Mouse (Mus musculus): ENCODE data around the gene Gm11985.

Gene Gm11985

DNA sequence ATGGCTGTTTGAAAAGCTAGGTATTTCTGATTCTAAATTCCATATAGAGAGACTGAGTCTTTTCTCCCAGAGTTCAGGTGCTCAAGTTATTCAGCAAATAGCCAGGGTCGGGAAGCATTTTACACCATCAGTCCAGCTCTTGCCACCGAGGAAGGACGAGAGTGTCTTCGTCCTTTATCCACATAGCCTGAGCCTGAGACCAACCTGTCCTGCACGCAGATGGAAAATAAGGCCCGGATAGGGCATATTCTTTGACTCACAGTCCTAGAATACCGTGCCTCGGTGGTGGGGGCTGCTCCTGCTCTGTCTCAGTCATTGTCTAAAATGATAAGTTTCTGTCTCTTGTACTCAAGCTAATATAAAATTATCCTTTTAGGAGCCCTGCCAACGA, 12.0 kb upstream of the Gm11985 start:
- WGBS = 86% methylated on average over 9 of the region's 9 CpGs

DNA sequence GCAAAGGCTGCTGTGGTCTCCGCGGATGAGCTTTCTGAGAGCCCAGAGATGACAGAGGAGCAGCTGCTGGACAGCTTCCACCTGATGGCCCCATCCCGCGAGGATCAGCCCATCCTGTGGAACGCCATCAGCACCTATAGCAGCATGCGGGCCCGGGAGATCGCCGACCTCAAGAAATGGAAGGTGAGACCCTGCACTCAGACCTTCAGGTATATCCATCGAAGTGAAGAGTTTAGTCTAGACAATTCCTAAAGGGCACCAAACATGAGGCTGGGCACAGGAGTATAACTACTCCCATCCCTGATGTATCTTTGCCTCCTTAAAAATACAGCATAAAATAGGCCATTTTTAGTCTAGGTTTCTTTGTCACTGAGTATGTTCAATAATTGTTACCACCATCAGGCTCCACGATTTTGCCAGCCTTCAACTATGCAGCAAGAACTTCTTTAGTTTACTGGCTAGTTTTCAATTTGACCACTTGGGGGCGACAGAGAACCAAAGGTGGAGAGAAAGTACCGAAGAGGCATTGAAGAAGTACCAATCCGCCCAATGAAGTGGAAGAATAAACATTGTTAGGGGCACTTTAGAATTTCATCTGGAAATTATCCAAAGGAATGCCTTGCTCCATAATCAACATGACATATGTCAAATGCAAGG, 11.5 kb upstream of the Gm11985 start:
- WGBS = 51% methylated on average over 14 of the region's 14 CpGs

DNA sequence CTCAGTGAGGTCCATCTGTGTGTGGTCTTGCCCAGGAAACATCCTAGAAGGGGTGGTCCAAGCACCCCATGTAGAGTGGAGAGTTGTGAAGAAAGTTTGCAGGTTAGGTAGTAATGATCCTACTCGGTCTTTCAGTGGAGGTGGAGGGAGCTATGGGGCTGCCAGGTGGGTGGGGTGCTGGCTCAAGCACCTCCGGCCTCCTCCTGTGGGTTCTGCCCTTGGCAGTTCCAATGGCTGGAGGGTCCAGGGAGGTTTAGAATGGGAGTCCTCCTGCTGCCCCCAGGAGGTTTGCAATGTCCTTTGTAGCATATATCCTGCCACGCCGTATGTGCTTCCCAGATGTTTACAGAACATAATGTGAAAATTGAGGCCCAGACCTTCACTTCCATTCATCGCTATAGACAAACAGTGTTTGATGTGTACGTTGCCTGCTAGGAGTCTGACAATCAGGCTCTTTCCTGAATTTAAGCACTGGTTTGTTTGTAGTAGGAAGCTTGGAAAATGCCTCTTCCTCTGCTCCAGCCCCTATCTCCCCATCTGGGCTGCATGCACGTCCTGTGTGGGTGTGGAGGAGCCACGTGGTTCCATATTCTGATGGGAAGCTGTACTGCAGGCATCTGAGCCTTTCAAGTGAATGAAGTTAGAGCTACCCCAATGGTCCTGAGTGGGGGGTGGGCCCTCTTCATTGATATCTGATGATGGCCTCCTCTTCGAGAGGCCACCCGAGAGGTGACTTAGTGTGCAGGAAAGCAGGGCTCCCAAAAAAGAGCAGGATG, 10.3 kb upstream of the Gm11985 start:
- WGBS = 73% methylated on average over 10 of the region's 10 CpGs

GRCm38 (mm10) chr11:7198006-7198405, 9.6 kb upstream of the Gm11985 start:
- 94% methylated on average over 19 of the region's 19 CpGs for WGBS

- WGBS = 54% methylated on average over 12 of the region's 12 CpGs
Measured at GRCm38 (mm10) chr11:7197491-7197941, 9.1 kb upstream of the Gm11985 start, which contains the start of gene Igfbp1. Igfbp1 (plus strand) TSS chr11:7197782.

DNA sequence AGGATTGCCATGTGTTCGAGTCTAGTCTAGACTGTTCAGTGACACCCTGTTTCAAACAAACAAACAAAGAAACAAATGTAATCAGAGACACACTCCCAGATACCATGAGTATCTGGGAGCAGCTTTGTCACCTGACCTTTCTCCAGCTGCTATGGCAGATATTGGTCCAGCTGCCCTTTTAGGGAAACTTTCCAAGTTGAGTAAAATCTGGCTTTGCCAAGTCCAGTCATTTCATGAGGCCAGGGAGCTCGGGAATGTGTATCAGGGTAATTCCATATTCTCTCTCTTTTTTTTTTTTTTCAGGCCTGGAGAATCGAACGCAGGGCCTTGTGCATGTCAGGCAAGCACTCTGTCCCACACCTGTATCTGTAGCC, 6.9 kb upstream of the Gm11985 start:
- WGBS = 86% methylated on average over 4 of the region's 4 CpGs

DNA sequence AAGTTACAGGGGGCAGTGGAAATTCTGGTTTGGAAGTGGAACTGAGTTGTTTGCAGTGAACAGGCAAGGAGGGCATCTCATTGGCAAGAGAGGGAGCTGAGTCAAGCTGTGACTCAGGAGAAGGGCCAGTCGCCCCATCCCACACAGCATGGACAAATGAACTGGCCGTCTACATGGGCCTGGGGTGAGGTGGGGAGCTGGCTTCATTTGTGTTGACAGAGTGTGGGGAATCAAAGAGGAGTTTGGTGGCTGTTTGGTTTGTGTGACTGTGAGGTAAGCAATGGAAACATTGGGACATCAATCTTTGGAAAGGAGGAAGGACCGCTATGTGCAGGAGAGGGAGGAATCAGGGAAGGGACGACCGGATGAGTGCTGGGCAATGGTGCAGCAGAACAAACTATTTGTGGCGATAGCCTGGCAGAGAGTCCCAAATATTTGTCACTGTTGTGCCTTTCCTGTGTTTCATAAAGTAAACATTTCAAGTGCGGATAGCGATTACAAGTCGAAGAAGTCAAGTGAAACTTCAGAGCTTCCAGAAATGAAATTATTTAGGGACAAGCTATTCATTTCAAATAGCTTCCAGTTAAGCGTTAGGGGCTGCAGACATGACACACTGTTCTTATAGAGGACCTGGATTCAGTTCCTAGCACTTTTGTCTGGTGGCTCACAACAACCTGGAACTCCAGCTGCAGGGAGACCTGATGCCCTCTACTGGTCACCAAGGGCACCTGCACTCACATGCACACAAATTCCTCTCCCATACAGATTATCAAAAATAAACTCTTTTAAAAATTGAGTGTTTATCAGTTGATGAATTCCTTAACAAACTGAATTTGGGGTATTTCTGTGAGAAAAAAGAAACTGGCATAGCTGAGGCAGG, 6.3 kb upstream of the Gm11985 start:
- 92% methylated on average over 10 of the region's 10 CpGs for WGBS

- WGBS = 63% methylated on average over 9 of the region's 9 CpGs
Measured at GRCm38 (mm10) chr11:7193134-7193533, 4.8 kb upstream of the Gm11985 start.

- WGBS = 75% methylated on average over 6 of the region's 6 CpGs
Measured at GRCm38 (mm10) chr11:7192710-7193109, 4.3 kb upstream of the Gm11985 start.

DNA sequence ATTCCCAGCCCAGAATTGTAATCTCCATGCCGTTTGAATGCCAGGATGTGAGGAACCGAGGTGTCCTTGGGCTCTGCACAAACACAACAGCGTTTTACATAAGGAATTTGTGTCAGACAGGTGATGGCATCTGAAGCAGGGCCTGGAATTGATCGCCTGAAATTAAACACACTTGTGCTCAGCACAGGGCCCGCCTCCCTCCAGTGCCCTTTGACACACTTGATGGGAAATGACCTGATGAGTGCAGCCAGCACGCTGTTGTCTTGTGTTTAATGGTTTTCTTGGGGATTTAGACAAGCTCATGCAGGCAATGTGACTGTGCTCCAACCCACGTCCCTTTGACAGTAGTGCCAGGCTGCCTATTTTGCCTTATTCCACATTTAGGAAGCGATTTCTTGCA, 897 bp downstream of the Gm11985 start:
- WGBS = 75% methylated on average over 8 of the region's 8 CpGs

- 70% methylated on average over 1 of the region's 1 CpGs for WGBS
Measured at GRCm38 (mm10) chr11:7184420-7184819, 3.9 kb downstream of the Gm11985 start.

- 30% methylated on average over 8 of the region's 8 CpGs for WGBS
Measured at GRCm38 (mm10) chr11:7182409-7183042, 5.8 kb downstream of the Gm11985 start.

DNA sequence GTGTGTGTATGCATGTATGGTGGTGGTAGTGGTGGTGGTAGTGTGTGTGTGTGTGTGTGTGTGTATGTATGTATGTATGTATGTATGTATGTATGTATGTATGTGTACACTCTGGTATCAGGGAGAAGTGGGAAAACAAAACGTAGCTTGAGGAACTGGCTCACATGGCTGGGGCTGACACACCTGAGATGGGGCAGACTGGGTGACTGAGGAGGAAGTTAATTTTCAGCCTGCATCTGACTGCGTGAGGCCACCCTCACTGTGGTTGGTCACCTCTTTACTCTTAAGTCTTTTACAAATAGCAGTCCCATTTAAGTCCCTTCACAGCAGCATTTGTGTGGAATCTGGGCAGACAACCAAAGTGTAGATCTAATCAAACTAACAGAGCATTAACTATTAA, 9.1 kb downstream of the Gm11985 start:
- 73% methylated on average over 2 of the region's 2 CpGs for WGBS

DNA sequence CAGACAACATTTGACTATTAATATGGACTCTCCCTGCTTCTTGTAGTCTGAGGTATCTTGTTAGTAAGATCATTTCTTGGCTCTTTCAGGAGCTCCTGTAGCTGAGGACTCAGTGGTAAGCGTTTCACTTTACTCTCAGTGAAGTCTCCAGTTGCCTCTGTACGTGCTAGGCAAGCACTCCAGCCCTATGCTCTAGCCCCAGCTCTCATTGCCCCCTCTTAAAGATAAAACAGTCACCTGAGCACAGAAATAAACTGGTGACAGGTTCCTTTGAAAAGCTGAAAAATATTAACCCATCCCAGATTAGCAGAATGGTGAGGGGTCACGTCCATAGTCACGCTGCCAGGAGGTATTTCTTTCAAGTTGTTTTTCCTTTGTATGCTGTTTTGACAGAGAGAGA, 9.6 kb downstream of the Gm11985 start:
- WGBS = 76% methylated on average over 4 of the region's 4 CpGs

DNA sequence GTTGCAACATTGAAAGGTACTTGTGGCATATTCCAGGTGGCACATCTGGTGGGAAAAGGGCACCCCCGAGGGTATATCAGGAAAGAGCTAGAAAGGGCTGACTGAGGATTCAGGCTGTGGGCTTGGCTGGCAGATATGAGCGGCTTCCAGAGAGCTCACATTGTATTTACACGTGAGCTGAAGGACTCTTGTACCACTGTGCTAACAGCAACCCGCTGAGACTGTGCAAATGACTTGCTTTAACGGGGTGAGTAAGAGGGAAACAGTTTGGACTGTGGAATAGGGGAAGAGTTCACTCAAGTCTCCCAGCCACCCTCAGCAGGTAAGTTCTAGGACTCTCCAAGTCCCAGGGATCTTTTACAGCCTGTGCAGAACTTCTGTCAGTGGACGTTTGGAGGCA, 14.7 kb downstream of the Gm11985 start:
- 49% methylated on average over 6 of the region's 6 CpGs for WGBS

GRCm38 (mm10) chr11:7169645-7170044, 18.7 kb downstream of the Gm11985 start:
- 92% methylated on average over 1 of the region's 1 CpGs for WGBS

DNA sequence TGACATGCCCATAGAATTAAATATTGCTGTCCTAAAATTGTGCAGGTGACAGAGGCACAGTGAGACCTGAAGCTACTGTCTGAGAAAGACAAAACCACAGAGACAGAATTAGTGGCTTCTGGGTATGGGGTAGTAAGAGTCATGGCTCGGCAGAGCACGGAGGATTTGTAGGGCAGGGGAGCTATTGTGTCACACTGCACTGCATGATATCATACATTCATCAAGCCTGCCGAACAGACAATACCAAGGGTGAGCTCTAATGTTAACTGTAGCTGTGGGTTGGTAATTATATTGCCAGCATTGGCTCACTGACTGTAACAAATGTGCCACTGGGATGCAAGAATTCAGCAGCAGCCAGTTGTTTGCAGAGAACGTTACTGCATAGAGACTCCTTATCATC, 24.0 kb downstream of the Gm11985 start:
- 50% methylated on average over 4 of the region's 4 CpGs for WGBS

- WGBS = 75% methylated on average over 8 of the region's 8 CpGs
Measured at GRCm38 (mm10) chr11:7161502-7162174, 26.7 kb downstream of the Gm11985 start.

DNA sequence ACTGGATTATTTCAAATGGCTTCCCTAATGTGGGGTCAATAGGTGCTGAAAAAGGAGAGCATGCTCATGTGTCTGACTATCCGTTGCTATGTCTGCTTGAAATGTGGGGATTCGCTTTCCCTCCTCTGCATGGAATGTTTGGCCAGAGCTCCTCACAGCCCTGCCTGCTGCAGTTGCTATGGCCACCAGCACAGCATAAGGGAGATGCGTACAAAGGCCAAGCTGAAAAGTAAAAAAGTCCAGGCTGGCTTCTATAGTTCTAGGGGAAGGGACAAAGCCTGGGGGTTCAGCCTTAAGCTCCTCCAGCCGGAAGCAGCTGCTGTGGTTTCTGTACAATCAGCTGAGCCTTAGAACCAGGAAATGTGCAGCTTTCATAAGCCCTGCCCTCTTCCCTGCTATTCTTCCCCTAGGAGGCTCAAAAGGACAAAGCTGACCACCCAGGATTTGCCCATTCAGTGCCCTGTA, 27.7 kb downstream of the Gm11985 start:
- 39% methylated on average over 4 of the region's 4 CpGs for WGBS

DNA sequence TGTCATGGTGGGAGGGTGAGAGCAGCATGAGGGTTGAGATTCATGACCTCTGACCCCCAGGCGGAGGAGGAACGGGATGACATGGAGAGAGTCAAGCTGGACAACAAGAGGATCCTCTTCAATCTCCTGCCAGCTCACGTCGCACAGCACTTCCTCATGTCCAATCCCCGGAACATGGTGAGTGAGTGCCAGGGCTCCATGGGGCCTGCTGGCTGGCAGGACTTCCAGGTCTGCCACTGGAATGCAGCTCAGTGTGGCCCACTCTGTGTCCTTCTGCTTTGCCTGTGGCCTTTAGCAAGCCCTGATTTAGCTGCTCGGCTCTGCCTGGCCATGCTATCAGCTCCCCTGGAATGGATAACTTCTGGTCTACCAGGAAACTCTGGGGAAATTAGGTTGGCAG, 28.2 kb downstream of the Gm11985 start:
- 49% methylated on average over 6 of the region's 6 CpGs for WGBS

DNA sequence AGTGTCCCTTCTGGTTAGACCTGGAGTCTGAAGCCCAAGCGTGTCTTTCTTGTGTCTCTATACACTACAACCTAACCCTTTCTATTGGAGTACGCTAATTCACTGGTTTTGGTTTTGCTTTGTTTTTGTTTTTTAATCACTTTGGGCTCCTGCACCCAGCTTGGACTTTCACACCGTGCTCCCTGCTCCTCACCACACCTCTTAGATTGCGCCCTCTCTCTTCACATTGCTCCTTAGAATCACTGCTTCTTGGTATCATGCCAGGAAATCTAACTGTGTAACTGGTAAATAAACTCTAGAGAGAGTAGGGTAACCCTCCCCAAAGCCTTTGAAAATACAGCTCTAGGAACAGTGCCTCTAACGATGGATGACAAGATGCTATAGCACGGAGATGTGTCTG, 30.2 kb downstream of the Gm11985 start:
- 74% methylated on average over 6 of the region's 6 CpGs for WGBS
